Mouse (Mus musculus) limb, embryonic 11.5 days (tissue): ENCODE measurements at regions not wholly inside any gene's neighbourhood (a gene's known extent, or its start where the extent isn't known, plus 50 kb on each side); places are given as distances from the start of the nearest gene placed in this dataset.

Source experiments
- ATAC-seq: fragments of 200-750 bp; cut with Nextera tagmentation; 2 replicates; pipeline ENCODE4 v1.8.0; 2017; ENCODE audit warnings: low read depth; ENCODE audit not compliant: insufficient number of reproducible peaks, low FRiP score, low TSS enrichment
- DNase-seq: peaks from one replicate; pipeline ENCODE4 v3.0.0-alpha.2; 2015; ENCODE audit warnings: low spot score
- H3K27ac ChIP-seq: fragments of 300-500 bp; sonication (generic); replicated peaks from 2 replicates; pipeline ENCODE4 v1.5.1; 2014; ENCODE audit warnings: low read depth, mild to moderate bottlenecking, low read length
- H3K27me3 ChIP-seq: fragments of 300-500 bp; sonication (generic); 2 replicates; pipeline ENCODE4 v1.6.1; 2014; ENCODE audit warnings: mild to moderate bottlenecking, low read length, mixed read lengths; ENCODE audit not compliant: control insufficient read depth, insufficient read depth
- H3K36me3 ChIP-seq: fragments of 300-500 bp; sonication (generic); 2 replicates; pipeline ENCODE4 v1.6.1; 2014; ENCODE audit warnings: mild to moderate bottlenecking, low read length, moderate library complexity, mixed read lengths; ENCODE audit not compliant: control insufficient read depth, insufficient read depth
- H3K4me1 ChIP-seq: fragments of 300-500 bp; sonication (generic); 2 replicates; pipeline ENCODE4 v1.6.1; 2014; ENCODE audit warnings: low read length, mixed read lengths; ENCODE audit not compliant: control insufficient read depth, insufficient read depth
- H3K4me2 ChIP-seq: fragments of 300-500 bp; sonication (generic); 2 replicates; pipeline ENCODE4 v1.6.1; 2014; ENCODE audit warnings: low read depth, mild to moderate bottlenecking, moderate library complexity; ENCODE audit not compliant: severe bottlenecking
- H3K4me3 ChIP-seq: fragments of 300-500 bp; sonication (generic); 2 replicates; pipeline ENCODE4 v1.5.1; 2014; ENCODE audit warnings: low read depth, low read length
- H3K9ac ChIP-seq: fragments of 300-500 bp; sonication (generic); 2 replicates; pipeline ENCODE4 v1.6.1; 2014; ENCODE audit warnings: mild to moderate bottlenecking, low read length
- H3K9me3 ChIP-seq: fragments of 300-500 bp; sonication (generic); 2 replicates; pipeline ENCODE4 v1.6.1; 2016; ENCODE audit warnings: low read length; ENCODE audit not compliant: control insufficient read depth
- WGBS: fragments of 180-500 bp; shearing (Covaris S2); extraction: QIAGEN DNeasy Blood & Tissue Kit; methylation state at CpG from one replicate; pipeline ENCODE4 v1.1.7; 2014; 5-methylcytosine and 5-hydroxymethylcytosine counted together

DNA sequence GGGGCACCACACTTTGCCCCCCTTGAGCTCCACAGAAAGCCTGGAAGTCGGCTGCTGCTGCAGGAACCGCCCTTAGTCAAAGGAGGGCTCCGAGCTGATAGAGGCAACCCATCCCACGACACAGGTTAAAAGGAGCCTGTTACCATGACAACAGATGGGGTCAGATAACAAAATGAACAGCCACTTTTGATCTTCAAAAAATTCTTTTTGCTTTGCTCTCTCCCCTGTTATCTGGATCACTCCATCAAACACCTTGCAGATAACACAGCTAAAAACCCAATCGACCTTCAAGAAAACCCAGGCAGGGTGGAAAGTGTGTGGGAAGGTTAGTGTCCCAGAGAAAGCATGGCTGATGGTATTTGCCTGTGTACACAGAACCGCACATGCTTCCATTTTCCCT lies 52.1 kb upstream of the Irx2 start:
- no peak overlapping the region for H3K27ac ChIP-seq
- no peak overlapping the region for H3K9ac ChIP-seq
- ATAC-seq (no peak), DNase-seq (no peak)
- H3K4me3 ChIP-seq = no peak overlapping the region
- no peak overlapping the region for H3K4me2 ChIP-seq
- 23% methylated on average over 6 of the region's 6 CpGs for WGBS
- peaks cover 3% of the 10 kb centered on the region; the same call in 1 of the 2 replicates for H3K27me3 ChIP-seq
- 0 out of 2 replicates have a peak, but pooled peaks cover 2% of the 10 kb centered on the region for H3K9me3 ChIP-seq
- H3K4me1 ChIP-seq = no peaks in the 10 kb centered on the region
- H3K36me3 ChIP-seq = no peaks in the 10 kb centered on the region

DNA sequence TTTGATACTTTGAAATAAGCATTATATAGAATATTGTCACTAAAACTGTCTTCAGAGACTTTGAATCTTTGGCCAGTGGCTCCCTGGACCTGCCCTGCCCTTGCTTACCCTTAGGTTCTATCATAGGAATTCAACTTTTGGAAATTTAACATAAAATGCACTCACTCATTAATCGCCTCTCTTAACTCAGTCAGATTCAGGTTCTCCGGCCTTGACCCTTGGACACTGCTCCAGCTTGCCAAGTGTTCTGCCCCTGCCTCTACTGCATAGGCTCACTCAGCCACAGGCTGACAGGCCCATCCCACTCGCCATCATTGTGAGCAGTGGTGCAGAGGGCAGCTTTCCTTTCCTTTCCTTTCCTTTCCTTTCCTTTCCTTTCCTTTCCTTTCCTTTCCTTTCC lies 50.2 kb upstream of the Irx2 start:
- Histone ChIP-seq H3K4me1 (no peaks in the 10 kb centered on the region), H3K9ac (no peak overlapping the region), H3K4me3 (no peak overlapping the region), H3K27me3 (no peaks in the 10 kb centered on the region; the same call in 1 of the 2 replicates), H3K9me3 (0 out of 2 replicates have a peak, but pooled peaks cover 2% of the 10 kb centered on the region), H3K36me3 (no peaks in the 10 kb centered on the region), H3K27ac (no peak overlapping the region), H3K4me2 (no peak overlapping the region)
- DNase-seq = no peak
- ATAC-seq = no peak
- WGBS = 82% methylated on average over 3 of the region's 3 CpGs
